In the genomic region with DNA sequence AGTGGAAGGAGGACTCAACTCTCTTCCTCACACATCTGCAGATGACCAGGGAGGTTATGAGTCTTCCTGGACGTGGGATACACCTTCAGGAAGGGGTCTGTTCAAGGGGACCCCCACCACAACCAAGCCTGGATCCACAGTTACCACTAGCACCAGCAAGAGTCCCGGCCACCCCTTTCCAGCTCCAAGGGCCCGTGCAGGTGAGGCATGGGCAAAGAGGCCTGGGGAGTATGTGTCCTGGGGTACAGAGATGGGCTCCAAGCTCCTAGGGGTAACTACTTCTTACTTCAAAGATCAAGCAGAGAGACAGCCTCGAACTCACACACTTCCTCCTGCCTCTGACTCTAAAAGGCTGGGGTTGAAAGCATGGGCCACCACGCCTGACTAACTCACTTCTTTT, we compare ENCODE assay signal across 13 mouse cellular contexts. TPM values are rescaled to one million over a fixed set of nuclear protein-coding genes. Genes with fewer than 3 reads are reported as not detected.
"Had no signal": no experiment of that assay in that cellular context is flagged by ENCODE, and none has a peak within 500 bp of the region (broad histone marks: within the 10 kb centered on the region; RNA-seq: fewer than 3 reads in every experiment).

No protein-coding gene starts in this region.

- H3K36me3 ChIP-seq: lung, embryonic 15.5 days; midbrain, embryonic 12.5 days; midbrain, embryonic 15.5 days; neural tube, embryonic 12.5 days; stomach, embryonic 15.5 days had no signal

- H3K27ac ChIP-seq: lung, embryonic 15.5 days; macrophage; midbrain, embryonic 12.5 days; midbrain, embryonic 15.5 days; neural tube, embryonic 12.5 days; stomach, embryonic 15.5 days; stomach, postnatal 0 days had no signal

- H3K9me3 ChIP-seq: lung, embryonic 15.5 days; megakaryocyte, embryonic 14.5 days; midbrain, embryonic 12.5 days; midbrain, embryonic 15.5 days; neural tube, embryonic 12.5 days; stomach, embryonic 15.5 days had no signal

- H3K9ac ChIP-seq: liver, postnatal 0 days; lung, embryonic 15.5 days; midbrain, embryonic 12.5 days; midbrain, embryonic 15.5 days; neural tube, embryonic 12.5 days; stomach, embryonic 15.5 days had no signal

- H3K27me3 ChIP-seq: lung, embryonic 15.5 days; midbrain, embryonic 12.5 days; midbrain, embryonic 15.5 days; neural tube, embryonic 12.5 days; stomach, embryonic 15.5 days had no signal

- H3K4me3 ChIP-seq: neural tube, embryonic 12.5 days had no signal

- H3K4me1 ChIP-seq: midbrain, embryonic 12.5 days; midbrain, embryonic 15.5 days; neural tube, embryonic 12.5 days had no signal

RNA-seq across cellular contexts. Expression of a gene that starts 17.1 kb away (rescaled TPM):
- total RNA-seq: megakaryocyte progenitor cell, adult 5-6 weeks; monocyte, adult 5-6 weeks had no signal

RNA-seq across cellular contexts. Expression of a gene that starts 20.8 kb away (rescaled TPM):
- total RNA-seq: monocyte, adult 5-6 weeks had no signal

RNA-seq across cellular contexts. Expression of a gene that starts 21.5 kb away (rescaled TPM):
- total RNA-seq: megakaryocyte progenitor cell, adult 5-6 weeks; monocyte, adult 5-6 weeks; neutrophil, adult 5-6 weeks had no signal
- polyA plus RNA-seq: liver, postnatal 0 days; midbrain, embryonic 15.5 days; neural tube, embryonic 14.5 days; stomach, postnatal 0 days had no signal

RNA-seq across cellular contexts. Expression of a gene that starts 28.3 kb away (rescaled TPM):
- total RNA-seq: megakaryocyte progenitor cell, adult 5-6 weeks; monocyte, adult 5-6 weeks; neutrophil, adult 5-6 weeks had no signal
- polyA plus RNA-seq: liver, postnatal 0 days; macrophage; midbrain, embryonic 12.5 days; stomach, embryonic 15.5 days; stomach, postnatal 0 days had no signal
